Mouse (Mus musculus) liver, embryonic 11.5 days (tissue): ENCODE data around the gene Olfr160. TPM values are rescaled to one million over a fixed set of nuclear protein-coding genes. Genes with fewer than 3 reads are reported as not detected.

Experiments
- ATAC-seq: fragments of 200-750 bp; cut with Nextera tagmentation; replicated peaks from 2 replicates; pipeline ENCODE4 v1.8.0; 2017; ENCODE audit warnings: moderate number of reproducible peaks, mild to moderate bottlenecking, moderate TSS enrichment, moderate library complexity; ENCODE audit not compliant: low FRiP score
- DNase-seq: peaks from one replicate; pipeline ENCODE4 v3.0.0-alpha.2; 2017; ENCODE audit warnings: low spot score
- H3K27ac ChIP-seq: fragments of 300-500 bp; sonication (generic); 2 replicates; pipeline ENCODE4 v1.5.1; 2014; ENCODE audit warnings: mild to moderate bottlenecking, low read depth, low read length, control low read depth
- H3K27me3 ChIP-seq: fragments of 300-500 bp; sonication (generic); replicated peaks from 2 replicates; pipeline ENCODE4 v1.6.1; 2014; ENCODE audit warnings: low read length, mixed read lengths; ENCODE audit not compliant: control insufficient read depth, insufficient read depth
- H3K36me3 ChIP-seq: fragments of 300-500 bp; sonication (generic); 2 replicates; pipeline ENCODE4 v1.6.1; 2014; ENCODE audit warnings: mild to moderate bottlenecking, low read length, moderate library complexity, mixed read lengths; ENCODE audit not compliant: control insufficient read depth, insufficient read depth
- H3K4me1 ChIP-seq: fragments of 300-500 bp; sonication (generic); replicated peaks from 2 replicates; pipeline ENCODE4 v1.6.1; 2014; ENCODE audit warnings: low read length, mixed read lengths; ENCODE audit not compliant: control insufficient read depth, insufficient read depth
- H3K4me2 ChIP-seq: fragments of 300-500 bp; sonication (generic); 2 replicates; pipeline ENCODE4 v1.6.1; 2014; ENCODE audit warnings: mild to moderate bottlenecking, control low read depth, moderate library complexity
- H3K4me3 ChIP-seq: fragments of 300-500 bp; sonication (generic); 2 replicates; pipeline ENCODE4 v1.5.1; 2014; ENCODE audit warnings: low read depth, low read length, control low read depth
- H3K9ac ChIP-seq: fragments of 300-500 bp; sonication (generic); 2 replicates; pipeline ENCODE4 v1.6.1; 2014; ENCODE audit warnings: low read depth, low read length, control low read depth
- H3K9me3 ChIP-seq: fragments of 300-500 bp; sonication (generic); 2 replicates; pipeline ENCODE4 v1.6.1; 2016; ENCODE audit warnings: low read length, inconsistent platforms, mixed read lengths; ENCODE audit not compliant: control insufficient read depth
- WGBS: fragments of 180-500 bp; shearing (Covaris S2); extraction: QIAGEN DNeasy Blood & Tissue Kit; methylation state at CpG from one replicate; pipeline ENCODE4 v1.1.7; 2014; 5-methylcytosine and 5-hydroxymethylcytosine counted together
- polyA plus RNA-seq: library from polyadenylated mRNA; unstranded; fragments of >200 nt; fragmentation: Nextera tagmentation; extraction: Ambion mirVana; gene quantifications from 2 replicates; pipeline ENCODE4 v1.2.1, GENCODE M21; 2014

The Olfr160 gene
- not detected in 2 replicates for polyA plus RNA-seq

DNA sequence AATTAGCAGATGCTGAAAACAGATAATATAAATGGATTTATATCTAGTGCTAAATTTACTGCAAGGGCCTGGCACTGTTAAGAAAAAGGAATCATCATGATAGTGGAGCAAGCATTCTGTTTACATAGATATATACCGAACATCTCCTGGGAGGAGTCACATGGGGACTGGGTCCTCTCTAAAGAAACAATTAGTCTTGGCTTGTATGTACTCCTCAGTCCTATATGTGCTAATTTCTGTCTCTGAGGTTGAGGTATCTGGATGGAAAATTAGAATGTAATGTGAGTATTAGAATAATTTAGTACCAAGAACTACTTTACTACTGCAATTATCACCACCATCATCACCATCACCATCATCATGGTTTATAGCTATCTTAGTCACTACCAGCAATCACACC is at the start of gene Olfr160:
TSS of gene Olfr160 (minus strand) at position 101 of the 400 bp plus-strand sequence.
- WGBS: 65% methylated on average over 1 of the region's 1 CpGs
- no peaks in the 10 kb centered on the region for H3K9me3 ChIP-seq
- DNase-seq: no peak
- no peaks in the 10 kb centered on the region for H3K36me3 ChIP-seq
- H3K4me3 ChIP-seq: no peak within 1 kb of the TSS
- no peak for ATAC-seq
- no peaks in the 10 kb centered on the region for H3K4me1 ChIP-seq
- H3K4me2 ChIP-seq: no peak within 1 kb of the TSS
- H3K27me3 ChIP-seq: no peaks in the 10 kb centered on the region
- H3K9ac ChIP-seq: no peak within 1 kb of the TSS
- no peak within 1 kb of the TSS for H3K27ac ChIP-seq

- H3K27me3 ChIP-seq: no peaks in the 10 kb centered on the region
- no peak overlapping the region for H3K4me2 ChIP-seq
- H3K9ac ChIP-seq: no peak overlapping the region
- no peak overlapping the region for H3K27ac ChIP-seq
- no peaks in the 10 kb centered on the region for H3K9me3 ChIP-seq
- DNase-seq (no peak), ATAC-seq (no peak)
- H3K36me3 ChIP-seq: no peaks in the 10 kb centered on the region
- WGBS: 55% methylated on average over 2 of the region's 2 CpGs
- no peak overlapping the region for H3K4me3 ChIP-seq
- H3K4me1 ChIP-seq: no peaks in the 10 kb centered on the region
These were observed 46.5 kb upstream of the Olfr160 start for GRCm38 (mm10) chr9:37762541-37762940.

DNA sequence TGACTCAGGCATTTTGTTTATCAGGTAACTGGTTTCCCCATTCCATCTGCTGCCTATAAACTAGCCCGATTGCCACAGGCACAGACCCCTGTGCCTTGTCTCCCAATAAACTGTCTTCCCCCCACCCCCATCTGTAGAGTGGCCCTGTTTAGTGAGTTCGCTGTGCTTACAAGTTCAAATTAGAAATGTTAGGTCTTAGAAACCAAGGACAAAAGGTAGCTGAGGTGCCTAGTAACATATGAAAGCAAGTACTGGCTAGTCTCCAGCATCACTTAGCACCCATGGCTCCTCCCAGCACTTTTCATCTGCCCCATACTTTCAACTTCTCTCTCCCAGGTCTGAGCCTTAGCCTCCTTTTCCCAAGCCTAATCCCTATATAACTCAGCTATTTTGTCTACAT is 45.7 kb upstream of the Olfr160 start:
- Histone ChIP-seq H3K27me3 (no peaks in the 10 kb centered on the region), H3K9ac (no peak overlapping the region), H3K36me3 (no peaks in the 10 kb centered on the region), H3K4me1 (no peaks in the 10 kb centered on the region), H3K27ac (no peak overlapping the region), H3K4me2 (no peak overlapping the region), H3K4me3 (no peak overlapping the region), H3K9me3 (no peaks in the 10 kb centered on the region)
- WGBS: 75% methylated on average over 2 of the region's 2 CpGs
- ATAC-seq (no peak), DNase-seq (no peak)

GRCm38 (mm10) chr9:37752006-37752405 is 36.0 kb upstream of the Olfr160 start:
- no peak overlapping the region for H3K4me2 ChIP-seq
- H3K9me3 ChIP-seq: no peaks in the 10 kb centered on the region
- H3K4me3 ChIP-seq: no peak overlapping the region
- H3K36me3 ChIP-seq: no peaks in the 10 kb centered on the region
- no peaks in the 10 kb centered on the region for H3K27me3 ChIP-seq
- no peaks in the 10 kb centered on the region for H3K4me1 ChIP-seq
- no peak overlapping the region for H3K27ac ChIP-seq
- no peak overlapping the region for H3K9ac ChIP-seq
- ATAC-seq (no peak), DNase-seq (no peak)
- 65% methylated on average over 4 of the region's 4 CpGs for WGBS

DNA sequence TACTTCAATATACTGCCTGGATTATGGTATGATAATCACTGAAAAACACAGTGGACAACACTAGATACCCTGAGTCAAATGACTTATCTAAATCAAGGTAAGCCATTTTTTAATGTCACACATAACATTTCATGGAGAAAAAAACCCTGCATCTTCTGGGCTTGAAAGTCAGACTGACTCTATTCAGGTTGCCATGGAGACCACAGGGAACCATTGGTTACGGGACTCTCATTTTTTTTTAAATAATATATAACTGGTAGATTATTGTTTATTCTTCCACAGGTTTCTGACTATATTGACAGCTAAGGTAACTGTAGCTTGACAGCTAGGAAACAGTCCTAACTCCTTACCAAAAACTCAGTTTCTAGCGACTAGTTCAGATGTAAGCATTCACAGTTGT is 35.4 kb upstream of the Olfr160 start:
- no peak overlapping the region for H3K9ac ChIP-seq
- H3K4me1 ChIP-seq: no peaks in the 10 kb centered on the region
- H3K27ac ChIP-seq: no peak overlapping the region
- no peaks in the 10 kb centered on the region for H3K9me3 ChIP-seq
- H3K27me3 ChIP-seq: no peaks in the 10 kb centered on the region
- no peaks in the 10 kb centered on the region for H3K36me3 ChIP-seq
- no peak for ATAC-seq
- DNase-seq: no peak
- 70% methylated on average over 2 of the region's 2 CpGs for WGBS
- H3K4me2 ChIP-seq: no peak overlapping the region
- H3K4me3 ChIP-seq: no peak overlapping the region

GRCm38 (mm10) chr9:37750319-37751075 is 34.4 kb upstream of the Olfr160 start:
- no peak for ATAC-seq
- Histone ChIP-seq H3K9me3 (no peaks in the 10 kb centered on the region), H3K4me3 (no peak overlapping the region), H3K27me3 (no peaks in the 10 kb centered on the region), H3K4me1 (no peaks in the 10 kb centered on the region), H3K9ac (no peak overlapping the region), H3K4me2 (no peak overlapping the region), H3K27ac (no peak overlapping the region), H3K36me3 (no peaks in the 10 kb centered on the region)
- DNase-seq: no peak
- 42% methylated on average over 7 of the region's 7 CpGs for WGBS

DNA sequence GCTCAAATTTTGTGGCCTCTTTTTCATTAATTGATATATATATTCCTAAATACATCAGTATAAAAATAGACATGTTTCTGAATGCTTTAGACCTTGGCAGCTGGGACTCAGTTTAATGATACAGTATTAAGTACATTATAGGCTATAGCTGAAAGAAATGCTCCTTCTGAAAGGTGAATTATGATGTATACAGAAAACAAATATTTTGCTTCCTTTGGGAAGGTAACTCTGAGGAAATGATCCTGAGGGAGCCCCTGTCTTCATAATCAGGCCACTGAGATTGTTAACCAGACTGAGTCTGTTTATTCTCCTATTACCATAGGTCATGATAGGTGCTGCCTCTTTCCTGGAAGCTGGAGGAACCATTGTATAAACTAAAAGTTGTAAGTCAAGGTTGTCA is 28.8 kb upstream of the Olfr160 start, which contains the start of gene Olfr874:
TSS of gene Olfr874 (plus strand) at position 301 of the 400 bp plus-strand sequence.
- H3K36me3 ChIP-seq: no peaks in the 10 kb centered on the region
- no peaks in the 10 kb centered on the region for H3K4me1 ChIP-seq
- DNase-seq (no peak), ATAC-seq (no peak)
- no peaks in the 10 kb centered on the region for H3K27me3 ChIP-seq
- H3K27ac ChIP-seq: no peak within 1 kb of the TSS
- H3K4me3 ChIP-seq: no peak within 1 kb of the TSS
- H3K9ac ChIP-seq: no peak within 1 kb of the TSS
- no peaks in the 10 kb centered on the region for H3K9me3 ChIP-seq
- H3K4me2 ChIP-seq: no peak within 1 kb of the TSS

DNA sequence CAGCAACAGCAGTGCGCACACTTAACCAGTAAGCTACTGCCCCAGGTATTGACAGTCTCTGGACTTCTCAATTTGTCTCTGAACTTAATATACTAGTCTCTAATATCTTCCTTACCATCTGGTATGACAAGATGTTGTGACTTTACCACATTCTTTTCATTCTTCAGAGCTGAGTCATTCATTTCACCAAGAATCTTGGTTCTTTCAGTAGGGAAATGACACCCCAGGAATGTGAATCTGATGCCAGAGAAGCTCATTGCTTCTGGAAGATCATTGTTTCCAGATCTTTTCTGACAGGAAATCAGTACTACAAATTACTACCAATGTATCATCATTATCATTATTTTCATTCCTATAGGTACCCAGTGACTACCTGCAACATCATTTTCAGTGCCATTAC is 18.3 kb upstream of the Olfr160 start:
- no peaks in the 10 kb centered on the region for H3K9me3 ChIP-seq
- no peak overlapping the region for H3K4me3 ChIP-seq
- no peak overlapping the region for H3K9ac ChIP-seq
- DNase-seq: no peak
- H3K27ac ChIP-seq: no peak overlapping the region
- no peaks in the 10 kb centered on the region for H3K36me3 ChIP-seq
- WGBS: 90% methylated on average over 1 of the region's 1 CpGs
- H3K27me3 ChIP-seq: no peaks in the 10 kb centered on the region
- no peaks in the 10 kb centered on the region for H3K4me1 ChIP-seq
- H3K4me2 ChIP-seq: no peak overlapping the region
- ATAC-seq: no peak

- ATAC-seq (no peak), DNase-seq (no peak)
- no peak overlapping the region for H3K9ac ChIP-seq
- H3K27ac ChIP-seq: no peak overlapping the region
- 53% methylated on average over 5 of the region's 5 CpGs for WGBS
- H3K9me3 ChIP-seq: no peaks in the 10 kb centered on the region
- H3K36me3 ChIP-seq: no peaks in the 10 kb centered on the region
- no peak overlapping the region for H3K4me2 ChIP-seq
- H3K4me3 ChIP-seq: no peak overlapping the region
- H3K27me3 ChIP-seq: no peaks in the 10 kb centered on the region
- no peaks in the 10 kb centered on the region for H3K4me1 ChIP-seq
These were observed 25.9 kb downstream of the Olfr160 start for GRCm38 (mm10) chr9:37689970-37690686.
